Mouse (Mus musculus) gonadal fat pad, adult 2 months (tissue): ENCODE data around the gene Olfr356. TPM values are rescaled to one million over a fixed set of nuclear protein-coding genes. Genes with fewer than 3 reads are reported as not detected.

Source experiments
- DNase-seq: peaks from one replicate; pipeline ENCODE4 v3.0.0-alpha.2; 2012; ENCODE audit warnings: low read depth
- polyA plus RNA-seq: library from polyadenylated mRNA; depleted of rRNA; stranded (reverse); fragments of >200 nt; gene quantifications from 2 replicates; pipeline ENCODE4 v1.2.3, GENCODE M21; 2012; rRNA removed

The Olfr356 gene
- not detected in 2 replicates for polyA plus RNA-seq

GRCm38 (mm10) chr2:36936821-36937220, at the start of gene Olfr356:
Gene Olfr356, plus strand, starts transcription at chr2:36937121.
- no peak for DNase-seq

- DNase-seq, result no peak
Observed at GRCm38 (mm10) chr2:36892836-36893235, 44.1 kb upstream of the Olfr356 start, which contains the start of gene Olfr353. Gene Olfr353, minus strand, starts transcription at chr2:36892936.

- DNase-seq, result no peak
Observed at GRCm38 (mm10) chr2:36897114-36897513, 39.8 kb upstream of the Olfr356 start.

GRCm38 (mm10) chr2:36905380-36905779, 31.5 kb upstream of the Olfr356 start, which contains the start of gene Olfr354:
Gene Olfr354, plus strand, starts transcription at chr2:36905680.
- DNase-seq, result no peak

- DNase-seq, result no peak
Observed at GRCm38 (mm10) chr2:36928797-36929196, 8.1 kb upstream of the Olfr356 start, which contains the start of gene Olfr355. Gene Olfr355, minus strand, starts transcription at chr2:36928897.

Other genes starting within 250 kb of the Olfr356 start
- gene Olfr347, start 205.2 kb upstream of the Olfr356 start, polyA plus RNA-seq, result not detected in 2 replicates
- not detected in 2 replicates for gene Olfr348, start 152.8 kb upstream of the Olfr356 start, polyA plus RNA-seq
- not detected in 2 replicates for gene Olfr50, start 146.6 kb upstream of the Olfr356 start, polyA plus RNA-seq
- gene Olfr3, start 120.1 kb upstream of the Olfr356 start, polyA plus RNA-seq, result not detected in 2 replicates
- not detected in 2 replicates for gene Olfr350, start 90.8 kb upstream of the Olfr356 start, polyA plus RNA-seq
- not detected in 2 replicates for gene Olfr351, start 74.5 kb upstream of the Olfr356 start, polyA plus RNA-seq
- not detected in 2 replicates for gene Olfr352, start 68.7 kb upstream of the Olfr356 start, polyA plus RNA-seq
- gene Olfr353, start 44.2 kb upstream of the Olfr356 start, polyA plus RNA-seq, result not detected in 2 replicates
- gene Olfr354, start 31.4 kb upstream of the Olfr356 start, polyA plus RNA-seq, result not detected in 2 replicates
- not detected in 2 replicates for gene Olfr355, start 8.2 kb upstream of the Olfr356 start, polyA plus RNA-seq
- not detected in 2 replicates for gene Olfr357, start 56.7 kb downstream of the Olfr356 start, polyA plus RNA-seq
- not detected in 2 replicates for gene Olfr358, start 72.2 kb downstream of the Olfr356 start, polyA plus RNA-seq
- gene Olfr360, start 128.6 kb downstream of the Olfr356 start, polyA plus RNA-seq, result not detected in 2 replicates
- gene Olfr361, start 152.2 kb downstream of the Olfr356 start, polyA plus RNA-seq, result not detected in 2 replicates
- gene Olfr362, start 180.8 kb downstream of the Olfr356 start, polyA plus RNA-seq, result not detected in 2 replicates
- not detected in 2 replicates for gene Olfr364-ps1, start 202.2 kb downstream of the Olfr356 start, polyA plus RNA-seq